Comparison of ENCODE assay signal across 19 mouse cellular contexts in genomic region chr6:116863130-116863529, GRCm38 (mm10).
DNase-seq lines count a peak whose midpoint lies in the region; ATAC-seq and TF ChIP-seq lines count a peak whose summit lies in the region.
"Had no signal": no experiment of that assay in that cellular context is flagged by ENCODE, and none has a peak within 500 bp of the region (broad histone marks: within the 10 kb centered on the region; RNA-seq: fewer than 3 reads in every experiment).

No protein-coding gene starts in this region.

- intact Hi-C loops in heart, adult 2 months (cut with DNase I): no loop called here
- intact Hi-C loops in heart, postnatal 10 days (cut with DNase I): no loop called here
- intact Hi-C loops in left cerebral cortex, adult 2 months (cut with DNase I): no loop called here

- no peaks in the 10 kb centered on the region for H3K36me3 ChIP-seq in heart, adult 2 months (ENCODE audit: control insufficient read depth, insufficient read depth, low read length)
- H3K36me3 ChIP-seq in embryonic facial prominence, embryonic 14.5 days (ENCODE audit: control insufficient read depth, insufficient read depth, low read length): no peaks in the 10 kb centered on the region
- H3K36me3 ChIP-seq: forebrain, embryonic 15.5 days; G1E had no signal

- no peak for ATAC-seq in embryonic facial prominence, embryonic 14.5 days (ENCODE audit: low read depth)
- ATAC-seq: CD4-positive, CD25-positive, alpha-beta regulatory T cell, adult 4 months; forebrain, embryonic 15.5 days; liver, postnatal 0 days had no signal

- 0 out of 2 replicates have a peak, but pooled peaks have one; percentile 7 for TF ChIP-seq CTCF in heart, adult 2 months (IDR thresholded peaks at IDR 0.05)
- peak; percentile 18; the same call in 1 of the 2 replicates for TF ChIP-seq CTCF in left cerebral cortex, adult 2 months (IDR thresholded peaks at IDR 0.05)

- H3K27ac ChIP-seq in heart, adult 2 months: no peak overlapping the region
- no peak overlapping the region for H3K27ac ChIP-seq in left cerebral cortex, adult 2 months
- no peak overlapping the region for H3K27ac ChIP-seq in embryonic facial prominence, embryonic 14.5 days (replicated peaks; ENCODE audit: low read depth, low read length)
- H3K27ac ChIP-seq: forebrain, embryonic 15.5 days; macrophage had no signal

- WGBS in heart, adult 2 months: 24% methylated on average over 2 of the region's 2 CpGs
- 22% methylated on average over 2 of the region's 2 CpGs for WGBS in embryonic facial prominence, embryonic 14.5 days

- H3K27me3 ChIP-seq in heart, adult 2 months (ENCODE audit: control insufficient read depth, insufficient read depth, low read length): no peaks in the 10 kb centered on the region
- H3K27me3 ChIP-seq in embryonic facial prominence, embryonic 14.5 days (replicated peaks; ENCODE audit: control insufficient read depth, insufficient read depth, low read length): no peaks in the 10 kb centered on the region
- H3K27me3 ChIP-seq: forebrain, embryonic 15.5 days had no signal

- H3K79me2 ChIP-seq in heart, adult 2 months (replicated peaks; ENCODE audit: control insufficient read depth, insufficient read depth, low read length): no peaks in the 10 kb centered on the region

- no peak overlapping the region for H3K9ac ChIP-seq in heart, adult 2 months (ENCODE audit: low read depth, low read length)
- no peak overlapping the region for H3K9ac ChIP-seq in embryonic facial prominence, embryonic 14.5 days (ENCODE audit: low read depth, low read length)
- H3K9ac ChIP-seq: forebrain, embryonic 15.5 days; liver, postnatal 0 days had no signal

- no peak overlapping the region for H3K4me3 ChIP-seq in heart, adult 2 months
- H3K4me3 ChIP-seq in left cerebral cortex, adult 2 months: no peak overlapping the region
- H3K4me3 ChIP-seq in embryonic facial prominence, embryonic 14.5 days (ENCODE audit: low read depth, low read length): no peak overlapping the region
- H3K4me3 ChIP-seq: forebrain, embryonic 15.5 days had no signal

- no peak for TF ChIP-seq EP300 in heart, adult 2 months (IDR thresholded peaks at IDR 0.05; ENCODE audit: insufficient read depth, low read depth, low read length)

- TF ChIP-seq POLR2A in heart, adult 2 months (IDR thresholded peaks at IDR 0.05; ENCODE audit: insufficient read depth, low read depth, low read length): no peak

- H3K4me1 ChIP-seq in heart, adult 2 months (ENCODE audit: control insufficient read depth, insufficient read depth, low read length): no peaks in the 10 kb centered on the region
- no peaks in the 10 kb centered on the region for H3K4me1 ChIP-seq in embryonic facial prominence, embryonic 14.5 days (ENCODE audit: control insufficient read depth, insufficient read depth, low read length)
- H3K4me1 ChIP-seq: forebrain, embryonic 15.5 days had no signal

- no peaks in the 10 kb centered on the region for H3K9me3 ChIP-seq in embryonic facial prominence, embryonic 14.5 days (ENCODE audit: control insufficient read depth, low read length)
- H3K9me3 ChIP-seq: forebrain, embryonic 15.5 days had no signal

- no peak overlapping the region for H3K4me2 ChIP-seq in embryonic facial prominence, embryonic 14.5 days (ENCODE audit: low read depth, low read length)
- H3K4me2 ChIP-seq: forebrain, embryonic 15.5 days had no signal

- peak; percentile 43 to 44 for DNase-seq in cerebellum, postnatal 10 days
- DNase-seq in cerebellum, adult 11 months: no peak
- no peak for DNase-seq in heart, adult 2 months
- DNase-seq in heart, postnatal 10 days: no peak
- DNase-seq in left cerebral cortex, adult 2 months (ENCODE audit: extremely low spot score in 1 of 2, low spot score in 2 of 2): peak in 1 of 2 experiments; percentile 8
- DNase-seq in left cerebral cortex, adult 18-20 months (ENCODE audit: low spot score in 2 of 2): no peak
- DNase-seq in embryonic facial prominence, embryonic 14.5 days (ENCODE audit: low spot score): peak; percentile 12
- DNase-seq in spleen, postnatal 14 days (ENCODE audit: low spot score in 2 of 2): no peak
- DNase-seq: cerebellum, postnatal 36 days; heart, adult 11 months; kidney, postnatal 10 days; liver; liver, postnatal 0 days; right cerebral cortex, postnatal 14 days; thymus, postnatal 25 days had no signal

Comparison
In these comparisons a context has a peak if more than half of its experiments do, and no peak if none do; other contexts are left out.
1. DNase-seq: peak in cerebellum, postnatal 10 days (2 of 2) and embryonic facial prominence, embryonic 14.5 days (single experiment); none in cerebellum, adult 11 months (single experiment), heart, adult 2 months (0 of 2), heart, postnatal 10 days (0 of 2), left cerebral cortex, adult 18-20 months (0 of 2) and spleen, postnatal 14 days (0 of 2).